Mouse (Mus musculus) lung, adult 18-20 months (tissue): ENCODE results near the gene Pank2.

ENCODE experiments used
- DNase-seq, 2 experiments: peaks; one replicate each; pipeline ENCODE4 v3.0.0; 2022; ENCODE audit warnings: mixed read lengths in 2 of 2

Gene Pank2

GRCm38 (mm10) chr2:131328981-131329380, 66.7 kb downstream of the Pank2 start:
- no peak for DNase-seq

GRCm38 (mm10) chr2:131330548-131330947, 68.3 kb downstream of the Pank2 start:
- DNase-seq, result no peak

GRCm38 (mm10) chr2:131337602-131338001, 75.3 kb downstream of the Pank2 start:
- no peak for DNase-seq

- DNase-seq, result peak; percentile 27 to 50
Observed at GRCm38 (mm10) chr2:131344449-131344848, 82.2 kb downstream of the Pank2 start.

GRCm38 (mm10) chr2:131345556-131345955, 83.3 kb downstream of the Pank2 start:
- DNase-seq, result no peak
